Mouse (Mus musculus): Measurements from ENCODE around the gene Zic5.

- TF ChIP-seq CTCF (IDR thresholded peaks at IDR 0.05; ENCODE audit: low read depth) (no peak), EP300 (optimal IDR thresholded peaks at IDR 0.05) (no peak)
Measured at GRCm38 (mm10) chr14:122450496-122451382, 14.7 kb downstream of the Zic5 start, which contains the start of gene Gm5089.

Data from stomach, postnatal 0 days (tissue).